Mouse (Mus musculus) naive thymus-derived CD4-positive, alpha-beta T cell, adult 2 months (primary cell): ENCODE results near the gene Hoxd13.

Source experiments
- DNase-seq: peaks from one replicate; pipeline ENCODE4 v3.0.0-alpha.2; 2011; ENCODE audit warnings: low read depth

The Hoxd13 gene

DNA sequence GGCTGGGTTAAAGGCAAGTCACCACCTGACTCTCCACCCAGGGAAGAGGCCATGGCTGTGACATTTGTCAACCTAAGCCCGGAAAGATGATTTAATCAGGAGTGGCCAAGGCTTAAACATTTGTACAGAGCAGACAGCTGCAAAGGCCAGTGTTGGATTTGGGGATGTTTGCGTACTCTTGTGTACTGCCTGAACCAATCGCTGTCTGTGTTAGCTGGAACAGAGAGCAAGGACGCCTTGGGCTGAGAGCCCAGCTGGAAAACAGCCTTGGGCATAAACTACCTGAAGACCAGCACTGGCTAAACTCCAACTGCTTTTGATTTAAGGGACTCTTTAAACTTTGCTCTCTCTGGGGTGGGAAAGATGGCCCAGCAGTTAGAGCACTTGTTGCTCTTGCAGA is 40.6 kb downstream of the Hoxd13 start:
- no peak for DNase-seq

DNA sequence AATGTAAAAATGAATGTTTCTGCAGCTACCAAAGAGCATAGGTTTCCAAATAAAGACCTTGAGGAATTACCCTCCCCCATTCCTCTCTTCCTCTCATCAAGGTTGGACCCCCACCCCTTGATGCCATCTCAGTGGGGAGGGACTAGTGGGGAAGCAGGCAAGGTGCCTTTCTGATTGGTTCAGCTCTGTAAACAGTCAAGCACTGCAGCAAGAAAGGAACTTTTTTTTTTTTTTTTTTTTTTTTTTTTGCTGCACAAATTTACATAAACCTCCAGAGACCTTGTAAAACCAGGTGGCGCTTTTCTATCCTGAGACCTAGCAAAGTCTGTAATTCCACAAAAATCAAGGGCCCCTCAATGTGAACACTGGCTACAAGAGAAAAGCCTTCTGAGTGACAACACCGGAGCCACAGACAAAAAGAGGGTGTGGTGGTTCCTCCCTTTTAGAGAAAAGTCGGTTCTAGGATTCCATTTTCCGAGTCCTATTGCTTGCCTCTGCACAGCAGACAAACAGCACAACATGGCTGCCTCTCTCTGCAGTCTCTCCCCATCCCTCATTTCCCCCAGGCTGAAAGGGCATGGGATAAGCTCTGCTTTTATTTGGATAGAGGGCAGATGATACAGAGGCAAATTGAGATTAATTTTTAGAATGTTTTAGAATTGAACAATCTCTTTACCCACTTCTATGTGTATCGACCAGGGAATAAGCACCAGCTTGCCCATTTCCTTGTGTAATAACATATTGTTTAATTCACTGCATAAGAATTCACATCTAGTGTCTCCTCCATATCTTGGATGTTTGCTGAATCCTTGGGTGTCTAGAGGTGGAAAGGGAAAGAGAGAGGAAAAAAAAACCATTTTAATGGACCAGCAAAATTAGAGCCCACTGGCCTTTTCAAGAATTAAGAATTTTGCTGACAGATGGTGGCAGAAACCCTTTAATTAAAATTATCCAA is 41.6 kb downstream of the Hoxd13 start:
- DNase-seq, result no peak

DNA sequence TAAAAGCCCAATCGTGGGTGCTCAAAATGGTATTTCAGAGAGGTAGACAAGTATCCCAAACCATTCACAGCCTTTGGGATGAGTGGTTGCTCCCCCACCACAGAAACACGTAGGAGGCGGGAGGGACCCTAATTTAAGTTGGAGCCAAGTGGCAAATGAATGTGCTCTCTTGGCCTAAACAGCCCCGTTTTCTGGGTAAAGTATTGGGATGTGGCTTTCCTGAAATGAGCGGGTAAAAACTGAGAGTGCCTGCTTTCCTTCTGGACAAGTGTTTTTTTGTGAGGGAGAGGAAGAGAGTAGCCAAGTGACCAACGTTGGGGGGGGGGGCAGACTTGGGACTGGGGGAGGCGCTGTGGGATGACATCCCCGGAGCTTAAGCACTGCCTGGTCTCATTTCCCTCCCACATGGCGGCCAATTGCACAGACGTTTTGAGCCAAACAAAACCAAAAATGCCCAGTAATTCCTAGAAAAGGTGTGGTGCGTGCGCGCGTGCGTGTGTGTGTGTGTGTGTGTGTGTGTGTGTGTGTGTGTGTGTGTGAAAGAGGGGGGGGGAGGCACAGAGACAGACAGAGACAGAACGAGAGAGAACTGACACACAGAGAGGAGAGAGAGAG is 42.9 kb downstream of the Hoxd13 start:
- DNase-seq, result no peak

DNA sequence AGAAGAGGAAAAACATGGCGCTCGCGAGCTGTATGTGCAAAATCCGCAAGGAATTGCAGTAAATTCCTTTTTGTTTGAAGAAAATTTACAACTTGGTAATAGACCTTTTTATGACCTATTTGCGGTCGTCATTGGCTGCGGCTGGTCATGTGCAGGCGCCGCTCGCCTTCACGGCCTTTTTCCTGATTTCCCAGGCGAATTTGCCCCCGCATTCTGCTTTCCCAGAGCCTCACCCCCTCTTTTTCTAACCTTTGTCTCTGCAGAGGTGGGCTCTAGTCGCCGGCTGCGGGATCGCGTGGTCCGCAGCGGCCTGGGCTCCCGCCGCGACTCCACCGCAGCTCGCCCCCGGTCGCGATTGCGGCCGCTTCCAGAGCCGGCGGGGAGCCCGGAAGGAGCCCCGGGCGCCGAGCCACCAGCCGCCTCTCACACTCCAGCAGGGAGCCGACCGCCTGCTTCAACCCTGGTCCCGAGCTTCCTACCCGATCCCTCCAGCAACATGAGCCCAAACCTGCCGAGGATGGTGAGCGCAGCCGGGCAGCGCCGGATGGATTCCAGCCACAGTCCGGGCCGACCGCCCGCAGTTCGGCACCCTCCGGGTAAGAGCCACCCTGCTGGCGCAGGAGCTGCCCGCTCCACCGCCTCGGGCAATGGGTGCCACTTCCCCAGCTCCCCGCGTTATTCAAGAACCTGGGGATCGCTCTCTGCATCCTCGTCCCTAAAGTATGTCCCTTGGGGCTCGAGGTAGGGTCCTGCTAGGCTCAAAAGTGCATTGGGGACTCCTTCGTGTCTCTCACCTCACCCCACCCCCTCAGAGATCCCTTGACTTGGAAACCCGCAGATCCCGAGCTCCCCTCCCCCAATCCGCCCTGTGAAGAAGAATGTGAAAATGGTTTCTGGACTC is 43.9 kb downstream of the Hoxd13 start, which contains the start of the genes Hoxd3 and Hoxd4:
Gene Hoxd3 (plus strand): TSS at position 207 of the 901 bp plus-strand sequence.
Gene Hoxd4 (plus strand): TSS at position 209 of the 901 bp plus-strand sequence.
- no peak for DNase-seq

DNA sequence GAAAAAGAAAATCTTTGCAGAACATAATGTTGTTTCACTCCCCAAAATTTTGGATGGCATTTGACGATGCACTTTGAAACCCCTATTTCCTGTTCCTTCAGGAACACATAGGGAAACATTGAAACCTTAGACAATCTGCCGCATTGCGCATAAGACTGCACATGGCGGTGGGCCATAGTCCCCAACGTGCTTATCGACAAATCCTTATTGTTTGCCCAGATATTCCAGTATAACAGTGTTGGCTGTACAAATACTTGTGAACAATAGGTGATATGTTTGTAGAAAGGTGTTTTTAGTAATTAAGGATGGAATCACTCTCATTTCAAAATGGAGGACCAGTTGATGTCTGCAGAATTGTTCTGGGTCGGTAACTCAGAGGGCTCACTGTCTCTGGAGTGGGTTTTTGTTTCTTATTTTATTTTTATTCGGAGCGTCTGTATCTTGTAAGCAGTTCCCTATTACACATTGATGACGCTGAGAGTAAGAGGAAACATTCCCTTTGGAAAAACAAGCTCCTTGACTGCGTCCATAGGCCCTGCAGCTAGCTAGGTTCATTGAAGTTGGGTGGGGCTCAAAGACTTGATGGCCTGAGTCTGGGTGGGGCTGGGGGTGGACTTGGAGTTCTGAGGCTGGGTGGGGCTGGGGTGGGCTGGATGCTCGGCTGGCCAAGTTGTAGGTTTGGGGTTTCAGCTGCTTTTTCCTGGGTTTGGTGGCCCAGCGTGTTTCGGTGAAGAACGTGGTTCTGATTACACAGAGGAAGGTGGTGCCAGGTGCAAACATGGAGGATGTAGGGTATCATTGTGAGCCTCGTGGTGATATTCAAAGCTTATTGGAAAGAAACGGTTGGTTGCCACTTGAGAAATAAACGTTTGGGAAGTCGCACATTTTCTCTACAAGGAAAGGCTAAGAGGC is 45.4 kb downstream of the Hoxd13 start:
- DNase-seq, result no peak

DNA sequence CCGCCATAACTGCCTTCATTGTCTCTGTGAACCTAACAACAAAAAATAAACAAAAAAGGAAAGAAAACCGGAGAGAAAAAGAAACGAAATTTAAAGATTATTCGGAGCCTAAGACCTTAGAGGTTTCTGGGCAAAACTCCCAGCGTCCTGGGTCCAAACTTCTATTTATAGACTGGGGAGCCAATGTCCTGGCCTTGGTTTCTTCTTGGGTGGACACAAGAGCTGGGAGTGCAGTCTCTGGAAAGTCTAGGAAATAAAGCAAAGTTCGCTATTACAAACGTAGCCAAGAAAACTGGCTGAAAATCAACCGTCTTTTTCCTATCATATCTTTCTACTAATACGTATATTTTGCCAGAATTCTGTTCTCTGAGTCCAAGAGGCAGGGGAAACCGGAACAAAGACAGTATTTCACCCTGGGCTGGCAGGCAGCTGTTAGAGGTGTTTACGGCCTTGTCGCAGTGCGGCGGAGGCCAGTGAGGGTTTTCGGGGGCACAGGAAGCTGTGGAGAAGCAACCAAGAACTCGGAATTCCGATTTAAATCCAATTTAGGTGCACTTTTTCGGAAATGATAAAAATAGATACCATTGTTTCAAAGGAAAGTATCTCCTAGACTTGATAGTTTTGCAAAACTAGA is 46.2 kb downstream of the Hoxd13 start:
- DNase-seq, result no peak

DNA sequence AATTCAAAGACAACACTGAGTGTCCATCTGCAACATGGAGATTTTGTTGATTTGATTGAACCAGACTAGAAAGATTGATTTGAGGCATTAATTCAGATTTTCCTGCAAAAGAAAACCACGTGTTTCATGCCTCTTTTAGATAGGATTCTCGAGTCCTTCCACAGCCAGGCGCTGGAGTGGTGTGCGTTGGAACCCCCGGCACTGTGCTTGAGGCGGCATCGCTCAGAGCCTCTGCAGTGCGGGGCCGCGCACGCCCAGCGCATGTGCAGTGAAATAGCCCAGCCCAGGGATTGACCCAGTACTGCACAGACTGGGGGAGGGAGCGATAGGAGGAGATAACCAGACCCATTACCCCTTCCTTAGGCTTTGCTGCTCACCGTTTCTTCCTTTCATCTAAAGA is 46.8 kb downstream of the Hoxd13 start:
- DNase-seq, result no peak

DNA sequence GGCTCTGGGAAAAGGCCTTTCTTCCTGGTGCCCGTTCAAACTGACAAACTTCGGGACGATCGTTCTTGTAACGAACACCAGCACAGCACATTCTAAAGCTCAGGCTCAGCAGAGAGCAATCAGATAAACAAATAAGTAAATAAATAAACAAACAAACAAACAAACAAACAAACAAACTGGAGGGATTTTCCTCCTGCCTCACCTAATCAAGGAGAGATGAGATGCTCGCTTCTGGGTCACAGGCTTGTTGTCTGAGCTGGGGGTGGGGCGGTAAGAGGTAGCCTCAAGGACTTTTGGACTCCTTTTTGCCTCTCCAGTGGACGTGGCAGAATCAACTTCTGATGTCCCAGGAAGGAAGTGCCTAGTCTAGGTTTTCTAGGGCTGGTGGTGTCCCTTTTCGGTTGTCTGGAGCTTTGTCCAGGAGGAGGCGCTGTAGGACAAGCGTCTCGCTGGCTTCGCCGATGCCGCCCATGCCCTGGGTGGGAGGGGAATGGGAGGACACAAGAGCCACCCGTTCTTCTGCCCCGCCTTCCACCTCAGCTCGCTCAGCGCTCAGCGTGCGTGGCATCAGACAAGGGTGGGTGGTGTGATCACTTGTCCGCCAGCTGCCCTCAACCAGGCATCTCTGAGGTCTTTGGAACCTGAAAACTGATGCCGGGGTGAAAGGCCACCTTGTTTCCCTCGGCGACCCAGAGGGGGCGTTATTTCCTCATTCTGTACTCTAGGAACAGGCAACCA is 47.6 kb downstream of the Hoxd13 start:
- DNase-seq, result peak; percentile 84

DNA sequence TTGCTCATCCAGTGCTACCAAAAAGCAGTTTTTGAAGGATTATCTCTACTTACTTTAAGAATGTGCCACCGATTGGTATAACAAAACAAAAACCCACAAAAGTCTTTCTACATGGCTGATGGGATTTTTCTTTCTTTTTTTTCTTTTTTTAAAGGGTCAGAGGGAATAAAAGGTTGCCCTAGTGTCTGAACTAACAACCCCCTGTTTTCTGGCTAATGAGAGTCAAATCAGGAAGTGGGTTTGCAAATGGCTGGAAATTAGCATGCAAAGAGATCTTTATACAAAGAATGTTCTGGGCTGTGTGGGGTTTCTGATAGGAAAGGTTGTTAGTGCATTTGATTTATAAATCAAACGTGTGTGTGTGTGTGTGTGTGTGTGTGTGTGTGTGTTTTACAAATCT is 52.3 kb downstream of the Hoxd13 start:
- no peak for DNase-seq

DNA sequence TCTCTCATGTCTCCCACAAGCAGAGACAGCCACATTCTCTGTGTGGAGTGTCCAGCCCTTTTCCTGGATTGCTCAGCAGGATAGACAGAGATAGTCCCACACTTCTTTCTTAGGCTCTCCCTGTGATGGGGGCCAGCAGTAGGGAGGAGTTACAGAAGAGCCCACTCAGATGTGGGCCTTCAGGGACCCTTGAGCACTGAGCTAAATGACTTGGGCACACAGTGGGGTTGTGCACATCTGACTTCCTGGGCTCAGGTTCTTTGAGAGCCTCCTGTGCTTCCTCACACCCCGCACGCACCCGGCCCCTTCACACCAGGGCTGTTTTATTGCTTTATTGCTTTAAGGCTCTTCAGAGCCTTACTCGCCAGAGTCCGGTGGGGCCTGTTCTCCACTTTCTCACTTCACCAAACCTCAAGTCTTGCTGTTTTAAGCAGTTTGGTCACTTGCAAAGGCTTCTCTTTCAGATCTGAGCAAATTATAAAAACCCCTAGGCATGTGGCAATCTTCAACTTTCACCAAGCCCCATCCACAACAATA is 52.9 kb downstream of the Hoxd13 start:
- DNase-seq, result no peak
